In genomic region chr1:170588353-170588752, GRCm38 (mm10) we compare ENCODE assay signal across 8 mouse cellular contexts. TPM values are rescaled to one million over a fixed set of nuclear protein-coding genes. Genes with fewer than 3 reads are reported as not detected.
DNase-seq lines count a peak whose midpoint lies in the region; ATAC-seq lines count a peak whose summit lies in the region.

No protein-coding gene starts in this region.

- no peaks in the 10 kb centered on the region for H3K36me3 ChIP-seq in forebrain, embryonic 11.5 days (ENCODE audit: control insufficient read depth, insufficient read depth, low read length)
- H3K36me3 ChIP-seq in midbrain, embryonic 10.5 days: peaks cover 12% of the 10 kb centered on the region

- H3K9me3 ChIP-seq in forebrain, embryonic 11.5 days (ENCODE audit: control insufficient read depth, low read length): no peaks in the 10 kb centered on the region; the same call in 1 of the 2 replicates
- peaks cover 10% of the 10 kb centered on the region for H3K9me3 ChIP-seq in midbrain, embryonic 10.5 days (replicated peaks)

- no peak overlapping the region for H3K27ac ChIP-seq in forebrain, embryonic 11.5 days (ENCODE audit: low read depth, low read length)
- no peak overlapping the region for H3K27ac ChIP-seq in midbrain, embryonic 10.5 days (replicated peaks)

- DNase-seq in cerebellum, postnatal 25 days: peak; percentile 33 to 36
- no peak for DNase-seq in cerebellum, adult 11 months
- peak; percentile 61 for DNase-seq in forebrain, embryonic 11.5 days (ENCODE audit: low spot score)
- DNase-seq in kidney, adult 18-20 months: peak; percentile 59
- DNase-seq in midbrain, embryonic 10.5 days (ENCODE audit: low spot score): no peak
- DNase-seq in urinary bladder, adult 2 months (ENCODE audit: low spot score): no peak
- DNase-seq in thymus, postnatal 25 days: no peak
- no peak for DNase-seq in thymus, postnatal 36 days

- no peak overlapping the region; the same call in 1 of the 2 replicates for H3K9ac ChIP-seq in forebrain, embryonic 11.5 days (ENCODE audit: low read length)

- ATAC-seq in forebrain, embryonic 11.5 days (replicated peaks; ENCODE audit: low FRiP score): no peak

- peak overlapping the region; percentile 82 for H3K4me3 ChIP-seq in forebrain, embryonic 11.5 days (ENCODE audit: low read depth, low read length)
- peak overlapping the region; percentile 94 for H3K4me3 ChIP-seq in midbrain, embryonic 10.5 days

- no peaks in the 10 kb centered on the region; the same call in 1 of the 2 replicates for H3K4me1 ChIP-seq in forebrain, embryonic 11.5 days (replicated peaks; ENCODE audit: control insufficient read depth, insufficient read depth, low read length)
- H3K4me1 ChIP-seq in midbrain, embryonic 10.5 days: peaks cover 18% of the 10 kb centered on the region

- H3K27me3 ChIP-seq in forebrain, embryonic 11.5 days (ENCODE audit: control insufficient read depth, insufficient read depth, low read length): no peaks in the 10 kb centered on the region
- peaks cover 41% of the 10 kb centered on the region for H3K27me3 ChIP-seq in midbrain, embryonic 10.5 days (ENCODE audit: low read depth, poor library complexity, severe bottlenecking)

- peak overlapping the region; percentile 92 for H3K4me2 ChIP-seq in forebrain, embryonic 11.5 days (ENCODE audit: low read depth, low read length, severe bottlenecking)

- 37% methylated on average over 6 of the region's 6 CpGs for WGBS in forebrain, embryonic 11.5 days
- 41% methylated on average over 6 of the region's 6 CpGs for WGBS in midbrain, embryonic 10.5 days

RNA-seq across cellular contexts. Expression of gene Nos1ap, which starts 1.3 kb away (rescaled TPM):
- polyA plus RNA-seq in forebrain, embryonic 11.5 days (2014; fragmentation: Nextera tagmentation; extraction: Ambion mirVana): 16.1 and 19.7 TPM in 2 replicates
- 7.9 and 9.1 TPM in 2 replicates for polyA plus RNA-seq in midbrain, embryonic 10.5 days (2016; fragmentation: Nextera tagmentation; extraction: Ambion mirVana)
- 7.8 and 10.8 TPM in 2 replicates for polyA plus RNA-seq in urinary bladder, adult 2 months (2012; rRNA removed)

RNA-seq across cellular contexts. Expression of gene Olfml2b, which starts 56.0 kb away (rescaled TPM):
- polyA plus RNA-seq in forebrain, embryonic 11.5 days (2014; fragmentation: Nextera tagmentation; extraction: Ambion mirVana): 4.4 and 6.0 TPM in 2 replicates
- polyA plus RNA-seq in midbrain, embryonic 10.5 days (2016; fragmentation: Nextera tagmentation; extraction: Ambion mirVana): 6.1 and 7.6 TPM in 2 replicates
- polyA plus RNA-seq in urinary bladder, adult 2 months (2012; rRNA removed): 37.8 and 39.7 TPM in 2 replicates

Comparison
In these comparisons a context has a peak if more than half of its experiments do, and no peak if none do; other contexts are left out.
1. DNase-seq: peak in cerebellum, postnatal 25 days (2 of 2), forebrain, embryonic 11.5 days (single experiment) and kidney, adult 18-20 months (single experiment); none in cerebellum, adult 11 months (single experiment), midbrain, embryonic 10.5 days (single experiment), urinary bladder, adult 2 months (single experiment), thymus, postnatal 25 days (single experiment) and thymus, postnatal 36 days (0 of 2).